Mouse (Mus musculus) liver, embryonic 12.5 days (tissue): ENCODE measurements around the gene Klf7. TPM values are rescaled to one million over a fixed set of nuclear protein-coding genes. Genes with fewer than 3 reads are reported as not detected.

Experiments
- ATAC-seq: fragments of 200-750 bp; cut with Nextera tagmentation; 2 replicates; pipeline ENCODE4 v1.8.0; 2017; ENCODE audit warnings: moderate number of reproducible peaks, mild to moderate bottlenecking, moderate library complexity
- H3K27ac ChIP-seq: fragments of 300-500 bp; sonication (generic); 2 replicates; pipeline ENCODE4 v1.5.1; 2016; ENCODE audit warnings: mild to moderate bottlenecking
- H3K27me3 ChIP-seq: fragments of 300-500 bp; sonication (generic); replicated peaks from 2 replicates; pipeline ENCODE4 v1.6.1; 2016; ENCODE audit warnings: mild to moderate bottlenecking, moderate library complexity
- H3K36me3 ChIP-seq: fragments of 300-500 bp; sonication (generic); 2 replicates; pipeline ENCODE4 v1.6.1; 2016; ENCODE audit warnings: mild to moderate bottlenecking, moderate library complexity
- H3K4me1 ChIP-seq: fragments of 300-500 bp; sonication (generic); 2 replicates; pipeline ENCODE4 v1.6.1; 2016
- H3K4me2 ChIP-seq: fragments of 300-500 bp; sonication (generic); 2 replicates; pipeline ENCODE4 v1.6.1; 2016; ENCODE audit warnings: mild to moderate bottlenecking, moderate library complexity
- H3K4me3 ChIP-seq: fragments of 300-500 bp; sonication (generic); 2 replicates; pipeline ENCODE4 v1.5.1; 2016; ENCODE audit warnings: mild to moderate bottlenecking, moderate library complexity
- H3K9ac ChIP-seq: fragments of 300-500 bp; sonication (generic); 2 replicates; pipeline ENCODE4 v1.6.1; 2016; ENCODE audit warnings: mild to moderate bottlenecking, moderate library complexity
- H3K9me3 ChIP-seq: fragments of 300-500 bp; sonication (generic); replicated peaks from 2 replicates; pipeline ENCODE4 v1.6.1; 2016; ENCODE audit warnings: mild to moderate bottlenecking, moderate library complexity
- WGBS: fragments of 180-500 bp; shearing (Covaris S2); methylation state at CpG from one replicate; pipeline ENCODE4 v1.1.7; 2016; ENCODE audit not compliant: insufficient replicate concordance; 5-methylcytosine and 5-hydroxymethylcytosine counted together
- microRNA-seq: library from miRNA; unstranded; fragments of <30 nt; microRNA quantifications from one replicate; pipeline ENCODE4, GENCODE M21; 2017
- polyA plus RNA-seq: library from polyadenylated mRNA; unstranded; fragments of >200 nt; fragmentation: Nextera tagmentation; extraction: Ambion mirVana; gene quantifications from 2 replicates; pipeline ENCODE4 v1.2.1, GENCODE M21; 2016

The Klf7 gene
- polyA plus RNA-seq, 1 experiment from 2014 or later: 7.8 TPM

- no peak overlapping the region for H3K4me3 ChIP-seq
- no peaks in the 10 kb centered on the region for H3K36me3 ChIP-seq
- H3K4me1 ChIP-seq: no peaks in the 10 kb centered on the region
- ATAC-seq: no peak
- H3K4me2 ChIP-seq: no peak overlapping the region
- H3K9me3 ChIP-seq: no peaks in the 10 kb centered on the region
- no peak overlapping the region for H3K9ac ChIP-seq
- WGBS: 45% methylated on average over 2 of the region's 2 CpGs
- no peaks in the 10 kb centered on the region for H3K27me3 ChIP-seq
- H3K27ac ChIP-seq: no peak overlapping the region
Measured at GRCm38 (mm10) chr1:63980733-63981132, 141.3 kb downstream of the Klf7 start.

Small RNAs within 50 kb of the gene (microRNA-seq; reads per million reads assigned to microRNA genes)
- gene Mir6899: 1.8 reads per million
